Mouse (Mus musculus) stomach, postnatal 0 days (tissue): ENCODE data around the gene 9030025P20Rik.
"Not testable (repeated sequence)": the region's sequence is repeated elsewhere in the genome, so short reads cannot be mapped to it uniquely, and the experiment has no call there.

Experiments used
- CTCF ChIP-seq: IDR thresholded peaks from 2 replicates; pipeline ENCODE4 v1.5.1; 2016; ENCODE audit warnings: antibody characterized with exemption, low read depth, mild to moderate bottlenecking, moderate library complexity
- EP300 ChIP-seq: optimal IDR thresholded peaks from 2 replicates; pipeline ENCODE3; 2016; ENCODE audit warnings: antibody characterized with exemption

GRCm38 (mm10) chr17:15009706-15010413, 31.6 kb downstream of the 9030025P20Rik start, which contains the start of gene Gm3435:
- TF ChIP-seq CTCF, EP300: not testable (repeated sequence)
